Mouse (Mus musculus) embryonic fibroblast, embryonic 13.5 days (primary cell): ENCODE measurements around the gene Spata2l. TPM values are rescaled to one million over a fixed set of nuclear protein-coding genes. Genes with fewer than 3 reads are reported as not detected.
"Not testable (repeated sequence)": the region's sequence is repeated elsewhere in the genome, so short reads cannot be mapped to it uniquely, and the experiment has no call there.

Source experiments
- H3K27ac ChIP-seq: 2 replicates; pipeline ENCODE4 v1.5.1; 2012; ENCODE audit warnings: low read length, control low read depth, inconsistent platforms; ENCODE audit not compliant: insufficient read depth
- H3K4me1 ChIP-seq: 2 replicates; pipeline ENCODE4 v1.6.1; 2011; ENCODE audit warnings: low read length; ENCODE audit not compliant: control insufficient read depth, insufficient read depth
- H3K4me3 ChIP-seq: 2 replicates; pipeline ENCODE4 v1.5.1; 2011; ENCODE audit warnings: mild to moderate bottlenecking, control low read depth, low read length; ENCODE audit not compliant: insufficient read depth
- CTCF ChIP-seq: IDR thresholded peaks from 2 replicates; pipeline ENCODE4 v1.5.1; 2011; ENCODE audit warnings: mild to moderate bottlenecking, control low read depth, low read length, moderate library complexity, borderline replicate concordance; ENCODE audit not compliant: insufficient read depth
- POLR2A ChIP-seq: IDR thresholded peaks from 2 replicates; pipeline ENCODE4 v1.6.1; 2011; ENCODE audit warnings: low read depth, mild to moderate bottlenecking, control low read depth, low read length, moderate library complexity
- polyA plus RNA-seq: library from polyadenylated mRNA; stranded (reverse); fragments of >200 nt; gene quantifications from 2 replicates; pipeline ENCODE4 v1.2.4, GENCODE M21; 2011; ENCODE audit warnings: low read depth; ENCODE audit not compliant: missing spikeins, insufficient read length

Gene Spata2l
- polyA plus RNA-seq, 1 experiment, result 1.5 TPM

GRCm38 (mm10) chr8:123211876-123212275 is 24.2 kb downstream of the Spata2l start:
- Histone ChIP-seq H3K4me3 (peak overlapping the region; percentile 99), H3K4me1 (0 out of 2 replicates have a peak, but pooled peaks cover 6% of the 10 kb centered on the region), H3K27ac (no peak overlapping the region)
- TF ChIP-seq POLR2A, result no peak
- no peak for TF ChIP-seq CTCF

- TF ChIP-seq POLR2A, result no peak
- TF ChIP-seq CTCF, result no peak
- H3K4me3 ChIP-seq, result no peak overlapping the region
- no peaks in the 10 kb centered on the region for H3K4me1 ChIP-seq
- no peak overlapping the region for H3K27ac ChIP-seq
These were observed 32.5 kb downstream of the Spata2l start for GRCm38 (mm10) chr8:123203571-123203970.

- no peak overlapping the region for H3K4me3 ChIP-seq
- H3K4me1 ChIP-seq, result no peaks in the 10 kb centered on the region
- TF ChIP-seq CTCF (0 out of 2 replicates have a peak, but pooled peaks have one; percentile 12), POLR2A (no peak)
- no peak overlapping the region for H3K27ac ChIP-seq
These were observed 33.7 kb downstream of the Spata2l start for GRCm38 (mm10) chr8:123202288-123202687.

DNA sequence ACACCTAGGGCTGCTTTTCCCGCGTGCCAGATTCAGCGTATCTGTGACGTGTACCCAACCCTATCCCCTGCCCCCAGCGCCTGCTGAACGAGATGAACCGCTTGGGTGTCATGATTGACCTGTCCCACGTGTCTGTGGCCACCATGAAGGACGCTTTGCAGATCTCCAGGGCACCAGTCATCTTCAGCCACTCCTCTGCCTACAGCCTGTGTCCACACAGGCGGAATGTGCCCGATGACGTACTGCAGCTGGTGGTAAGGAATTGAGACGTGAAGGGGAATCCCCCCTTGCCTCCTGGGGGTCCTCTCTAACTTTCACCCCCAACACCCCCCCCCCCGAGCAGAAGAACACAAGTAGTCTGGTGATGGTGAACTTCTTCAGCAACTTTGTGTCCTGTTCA is 36.2 kb downstream of the Spata2l start:
- Histone ChIP-seq H3K4me3 (no peak overlapping the region), H3K27ac (no peak overlapping the region), H3K4me1 (no peaks in the 10 kb centered on the region)
- TF ChIP-seq POLR2A (no peak), CTCF (no peak)

- H3K4me1 ChIP-seq, H3K27ac ChIP-seq: not testable (repeated sequence)
These were observed 39.0 kb downstream of the Spata2l start for GRCm38 (mm10) chr8:123197016-123197415.

DNA sequence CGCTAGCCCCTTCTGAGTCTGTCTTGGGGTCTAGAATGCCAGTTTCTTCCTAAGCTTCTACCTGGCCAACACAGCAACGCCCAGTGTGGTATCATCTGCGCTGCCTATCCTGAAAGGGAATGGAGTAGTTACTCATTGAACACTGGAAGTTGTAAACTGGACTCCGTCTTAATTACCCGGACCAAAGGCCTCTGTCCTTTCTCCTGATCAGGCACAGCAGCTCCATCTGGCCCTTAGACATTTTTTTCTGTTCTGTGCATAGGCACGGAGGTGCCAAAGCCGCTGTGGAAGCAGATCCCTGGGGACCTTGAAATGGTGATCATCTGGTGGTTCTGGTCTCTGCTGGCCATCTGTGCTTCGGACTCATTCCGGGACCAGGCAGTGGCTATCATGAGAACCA is 42.3 kb downstream of the Spata2l start:
- H3K27ac ChIP-seq, result no peak overlapping the region
- no peak overlapping the region for H3K4me3 ChIP-seq
- no peaks in the 10 kb centered on the region for H3K4me1 ChIP-seq
- TF ChIP-seq POLR2A, result no peak
- TF ChIP-seq CTCF, result no peak

More at GRCm38 (mm10) chr8:123197016-123197415, 39.0 kb downstream of the Spata2l start:
- not testable (repeated sequence) for H3K4me3 ChIP-seq

DNA sequence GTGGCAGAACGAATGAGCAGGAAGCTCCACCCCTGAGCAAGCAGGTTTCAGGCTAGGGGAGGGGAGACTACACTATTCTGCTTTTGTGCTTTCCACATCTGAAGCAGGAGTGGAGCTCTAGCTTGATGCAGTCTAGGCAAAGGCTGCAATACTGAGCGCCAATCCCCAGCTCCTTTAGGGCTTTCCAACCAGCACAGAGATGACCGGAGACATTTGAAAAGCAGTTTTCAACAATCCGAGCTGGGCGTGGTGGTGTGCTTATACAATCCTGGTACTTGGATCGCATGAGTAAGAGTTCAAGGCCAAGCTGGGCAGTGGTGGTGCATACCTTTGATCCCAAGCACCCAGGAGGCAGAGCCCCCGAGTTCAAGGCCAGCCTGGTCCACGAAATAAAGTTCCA is 44.1 kb downstream of the Spata2l start:
- TF ChIP-seq CTCF (no peak), POLR2A (no peak)
- Histone ChIP-seq H3K4me1 (peaks cover 8% of the 10 kb centered on the region; the same call in 1 of the 2 replicates), H3K4me3 (no peak overlapping the region), H3K27ac (no peak overlapping the region)

DNA sequence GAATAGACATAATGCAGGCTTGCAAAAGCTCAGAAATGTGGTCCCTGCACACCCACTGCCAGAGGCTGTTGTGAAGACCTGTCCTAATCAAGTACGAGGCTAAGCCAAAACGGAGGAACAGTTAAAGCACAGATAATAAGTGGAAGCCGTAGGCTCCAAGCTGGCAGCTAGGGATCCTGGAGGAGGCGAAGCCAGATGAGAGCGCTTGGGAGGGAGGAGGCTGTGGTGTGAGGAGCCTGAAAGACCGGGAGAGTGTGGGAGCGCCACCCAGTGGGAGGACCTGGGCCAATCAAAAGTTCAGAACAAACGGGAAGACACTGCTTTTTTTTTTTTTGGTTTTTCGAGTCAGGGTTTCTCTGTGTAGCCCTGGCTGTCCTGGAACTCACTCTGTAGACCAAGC is 45.4 kb downstream of the Spata2l start:
- Histone ChIP-seq H3K4me3 (no peak overlapping the region), H3K4me1 (peaks cover 13% of the 10 kb centered on the region), H3K27ac (no peak overlapping the region)
- TF ChIP-seq POLR2A (no peak), CTCF (peak; percentile 50; the same call in 1 of the 2 replicates)

- TF ChIP-seq CTCF (no peak), POLR2A (no peak)
- no peak overlapping the region for H3K27ac ChIP-seq
- no peak overlapping the region for H3K4me3 ChIP-seq
- peaks cover 17% of the 10 kb centered on the region for H3K4me1 ChIP-seq
These were observed 47.2 kb downstream of the Spata2l start for GRCm38 (mm10) chr8:123188841-123189240.

GRCm38 (mm10) chr8:123188006-123188405 is 48.0 kb downstream of the Spata2l start:
- TF ChIP-seq CTCF, result no peak
- TF ChIP-seq POLR2A, result no peak
- no peak overlapping the region for H3K4me3 ChIP-seq
- peaks cover 17% of the 10 kb centered on the region for H3K4me1 ChIP-seq
- H3K27ac ChIP-seq, result peak overlapping the region; percentile 16; the same call in 1 of the 2 replicates

- peaks cover 17% of the 10 kb centered on the region for H3K4me1 ChIP-seq
- TF ChIP-seq CTCF (no peak), POLR2A (no peak)
- peak within 1 kb of the TSS; percentile 61 for H3K27ac ChIP-seq
- H3K4me3 ChIP-seq, result no peak within 1 kb of the TSS
These were observed 50.2 kb downstream of the Spata2l start, which contains the start of gene Dpep1 for GRCm38 (mm10) chr8:123185566-123186409. Gene Dpep1, plus strand, starts transcription at chr8:123186242.
